Mouse (Mus musculus): ENCODE data around the gene Azi2. TPM values are rescaled to one million over a fixed set of nuclear protein-coding genes. Genes with fewer than 3 reads are reported as not detected.

Azi2 gene
- total and polyA plus RNA-seq, 3 experiments: 22.7 to 73.7 (median 62.2) TPM

GRCm38 (mm10) chr9:118059101-118059500 lies 18.8 kb downstream of the Azi2 start:
- intact Hi-C loops (cut with DNase I): no loop called here
- Histone ChIP-seq H3K79me2 (replicated peaks; ENCODE audit: control insufficient read depth, insufficient read depth, low read length) (no peaks in the 10 kb centered on the region), H3K27ac (no peak overlapping the region), H3K4me1 (ENCODE audit: control insufficient read depth, insufficient read depth, low read length) (no peaks in the 10 kb centered on the region), H3K9ac (ENCODE audit: low read depth, low read length) (no peak overlapping the region), H3K36me3 (ENCODE audit: control insufficient read depth, insufficient read depth, low read length) (peaks cover 4% of the 10 kb centered on the region; the same call in 1 of the 2 replicates), H3K4me3 (no peak overlapping the region), H3K27me3 (ENCODE audit: control insufficient read depth, insufficient read depth, low read length) (no peaks in the 10 kb centered on the region)
- WGBS: 91% methylated on average over 3 of the region's 3 CpGs
- DNase-seq: no peak
- TF ChIP-seq EP300 (IDR thresholded peaks at IDR 0.05; ENCODE audit: insufficient read depth, low read depth, low read length) (no peak), CTCF (IDR thresholded peaks at IDR 0.05) (no peak), POLR2A (IDR thresholded peaks at IDR 0.05; ENCODE audit: insufficient read depth, low read depth, low read length) (no peak)

- no peak overlapping the region for H3K4me3 ChIP-seq
- no peaks in the 10 kb centered on the region for H3K27me3 ChIP-seq (ENCODE audit: control insufficient read depth, insufficient read depth, low read length)
- H3K27ac ChIP-seq: no peak overlapping the region
- intact Hi-C loops (cut with DNase I): no loop called here
- no peak for DNase-seq
- no peak for TF ChIP-seq POLR2A (IDR thresholded peaks at IDR 0.05; ENCODE audit: insufficient read depth, low read depth, low read length)
- no peak for TF ChIP-seq EP300 (IDR thresholded peaks at IDR 0.05; ENCODE audit: insufficient read depth, low read depth, low read length)
- no peak for TF ChIP-seq CTCF (IDR thresholded peaks at IDR 0.05)
- no peak overlapping the region for H3K9ac ChIP-seq (ENCODE audit: low read depth, low read length)
- H3K79me2 ChIP-seq (replicated peaks; ENCODE audit: control insufficient read depth, insufficient read depth, low read length): no peaks in the 10 kb centered on the region
- no peaks in the 10 kb centered on the region for H3K36me3 ChIP-seq (ENCODE audit: control insufficient read depth, insufficient read depth, low read length)
- no peaks in the 10 kb centered on the region for H3K4me1 ChIP-seq (ENCODE audit: control insufficient read depth, insufficient read depth, low read length)
- WGBS: 84% methylated on average over 6 of the region's 6 CpGs
Measured at GRCm38 (mm10) chr9:118070442-118070841, 30.1 kb downstream of the Azi2 start.

- Histone ChIP-seq H3K4me1 (ENCODE audit: control insufficient read depth, insufficient read depth, low read length) (no peaks in the 10 kb centered on the region), H3K79me2 (replicated peaks; ENCODE audit: control insufficient read depth, insufficient read depth, low read length) (no peaks in the 10 kb centered on the region), H3K36me3 (ENCODE audit: control insufficient read depth, insufficient read depth, low read length) (no peaks in the 10 kb centered on the region), H3K4me3 (no peak overlapping the region), H3K9ac (ENCODE audit: low read depth, low read length) (no peak overlapping the region), H3K27ac (no peak overlapping the region), H3K27me3 (ENCODE audit: control insufficient read depth, insufficient read depth, low read length) (no peaks in the 10 kb centered on the region)
- TF ChIP-seq POLR2A (IDR thresholded peaks at IDR 0.05; ENCODE audit: insufficient read depth, low read depth, low read length) (no peak), EP300 (IDR thresholded peaks at IDR 0.05; ENCODE audit: insufficient read depth, low read depth, low read length) (no peak), CTCF (IDR thresholded peaks at IDR 0.05) (no peak)
- 65% methylated on average over 3 of the region's 3 CpGs for WGBS
- intact Hi-C loops (cut with DNase I): no loop called here
- DNase-seq: no peak
Measured at GRCm38 (mm10) chr9:118071337-118071736, 31.0 kb downstream of the Azi2 start.

- intact Hi-C loops (cut with DNase I): no loop called here
Measured at GRCm38 (mm10) chr9:118072101-118072500, 31.8 kb downstream of the Azi2 start.

GRCm38 (mm10) chr9:118073358-118073757 lies 33.1 kb downstream of the Azi2 start:
- no peaks in the 10 kb centered on the region for H3K79me2 ChIP-seq (replicated peaks; ENCODE audit: control insufficient read depth, insufficient read depth, low read length)
- no peaks in the 10 kb centered on the region for H3K27me3 ChIP-seq (ENCODE audit: control insufficient read depth, insufficient read depth, low read length)
- no peaks in the 10 kb centered on the region for H3K4me1 ChIP-seq (ENCODE audit: control insufficient read depth, insufficient read depth, low read length)
- 77% methylated on average over 3 of the region's 3 CpGs for WGBS
- intact Hi-C loops (cut with DNase I): no loop called here
- H3K36me3 ChIP-seq (ENCODE audit: control insufficient read depth, insufficient read depth, low read length): no peaks in the 10 kb centered on the region
- TF ChIP-seq POLR2A (IDR thresholded peaks at IDR 0.05; ENCODE audit: insufficient read depth, low read depth, low read length): no peak
- no peak for TF ChIP-seq CTCF (IDR thresholded peaks at IDR 0.05)
- TF ChIP-seq EP300 (IDR thresholded peaks at IDR 0.05; ENCODE audit: insufficient read depth, low read depth, low read length): no peak
- H3K27ac ChIP-seq: no peak overlapping the region
- H3K4me3 ChIP-seq: no peak overlapping the region
- H3K9ac ChIP-seq (ENCODE audit: low read depth, low read length): no peak overlapping the region
- DNase-seq: no peak

More at GRCm38 (mm10) chr9:118072101-118072500, 31.8 kb downstream of the Azi2 start:
- Histone ChIP-seq H3K27me3 (ENCODE audit: control insufficient read depth, insufficient read depth, low read length) (no peaks in the 10 kb centered on the region), H3K27ac (no peak overlapping the region), H3K79me2 (replicated peaks; ENCODE audit: control insufficient read depth, insufficient read depth, low read length) (no peaks in the 10 kb centered on the region), H3K4me1 (ENCODE audit: control insufficient read depth, insufficient read depth, low read length) (no peaks in the 10 kb centered on the region), H3K4me3 (no peak overlapping the region), H3K36me3 (ENCODE audit: control insufficient read depth, insufficient read depth, low read length) (no peaks in the 10 kb centered on the region), H3K9ac (ENCODE audit: low read depth, low read length) (no peak overlapping the region)
- no peak for TF ChIP-seq CTCF (IDR thresholded peaks at IDR 0.05)
- TF ChIP-seq POLR2A (IDR thresholded peaks at IDR 0.05; ENCODE audit: insufficient read depth, low read depth, low read length): no peak
- TF ChIP-seq EP300 (IDR thresholded peaks at IDR 0.05; ENCODE audit: insufficient read depth, low read depth, low read length): no peak
- WGBS: 67% methylated on average over 5 of the region's 5 CpGs
- no peak for DNase-seq

GRCm38 (mm10) chr9:118082575-118083431 lies 42.5 kb downstream of the Azi2 start:
- Histone ChIP-seq H3K27ac (no peak overlapping the region), H3K36me3 (ENCODE audit: control insufficient read depth, insufficient read depth, low read length) (no peaks in the 10 kb centered on the region), H3K27me3 (ENCODE audit: control insufficient read depth, insufficient read depth, low read length) (no peaks in the 10 kb centered on the region), H3K4me3 (no peak overlapping the region), H3K4me1 (ENCODE audit: control insufficient read depth, insufficient read depth, low read length) (no peaks in the 10 kb centered on the region), H3K79me2 (replicated peaks; ENCODE audit: control insufficient read depth, insufficient read depth, low read length) (no peaks in the 10 kb centered on the region), H3K9ac (ENCODE audit: low read depth, low read length) (no peak overlapping the region)
- no peak for DNase-seq
- WGBS: 39% methylated on average over 22 of the region's 22 CpGs
- no peak for TF ChIP-seq EP300 (IDR thresholded peaks at IDR 0.05; ENCODE audit: insufficient read depth, low read depth, low read length)
- no peak for TF ChIP-seq POLR2A (IDR thresholded peaks at IDR 0.05; ENCODE audit: insufficient read depth, low read depth, low read length)
- TF ChIP-seq CTCF (IDR thresholded peaks at IDR 0.05): no peak
- intact Hi-C loops (cut with DNase I): no loop called here
